Mouse (Mus musculus): ENCODE measurements around the gene H2-K1.
"Not testable (repeated sequence)": the region's sequence is repeated elsewhere in the genome, so short reads cannot be mapped to it uniquely, and the experiment has no call there.

DNA sequence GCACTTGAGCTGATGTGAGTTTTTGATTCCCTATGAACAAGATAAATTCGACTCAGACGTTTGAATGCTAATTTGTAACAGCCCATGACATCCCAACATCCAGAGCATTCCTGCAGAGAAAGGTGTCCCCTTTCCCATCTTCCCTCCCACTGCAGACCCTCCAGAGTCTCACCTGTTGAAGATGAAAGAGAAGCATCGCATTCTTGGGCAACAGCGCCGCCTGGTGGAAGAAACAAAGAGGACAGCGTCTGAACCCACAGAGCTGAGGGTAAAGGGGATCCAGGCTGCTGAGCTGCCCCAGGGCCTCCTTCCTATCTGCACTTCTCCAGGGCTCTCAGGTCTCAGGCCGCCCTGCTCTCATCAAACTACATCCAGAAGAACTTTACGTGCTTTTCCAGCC lies 18.0 kb downstream of the H2-K1 start:
- peak; percentile 69 for TF ChIP-seq CTCF (IDR thresholded peaks at IDR 0.05; ENCODE audit: insufficient read depth, low read depth, low read length)
- TF ChIP-seq POLR2A (IDR thresholded peaks at IDR 0.05; ENCODE audit: insufficient read depth, low read depth, low read length): not testable (repeated sequence)
